Mouse (Mus musculus): ENCODE measurements around the gene Myoc. TPM values are rescaled to one million over a fixed set of nuclear protein-coding genes. Genes with fewer than 3 reads are reported as not detected.

The Myoc gene
- polyA plus RNA-seq, 1 experiment from 2014 or later: not detected

GRCm38 (mm10) chr1:162664826-162665475, 26.0 kb downstream of the Myoc start:
- Histone ChIP-seq H3K27me3 (ENCODE audit: insufficient read depth, poor library complexity, severe bottlenecking) (no peaks in the 10 kb centered on the region), H3K4me1 (0 out of 2 replicates have a peak, but pooled peaks cover 5% of the 10 kb centered on the region), H3K36me3 (peaks cover 5% of the 10 kb centered on the region; the same call in 1 of the 2 replicates), H3K9me3 (no peaks in the 10 kb centered on the region), H3K27ac (peak overlapping the region; percentile 73), H3K4me3 (peak overlapping the region; percentile 57)
- WGBS: 14% methylated on average over 10 of the region's 10 CpGs
- DNase-seq (ENCODE audit: low spot score): peak; percentile 91

GRCm38 (mm10) chr1:162665486-162666174, 26.7 kb downstream of the Myoc start:
- Histone ChIP-seq H3K4me1 (0 out of 2 replicates have a peak, but pooled peaks cover 5% of the 10 kb centered on the region), H3K9me3 (no peaks in the 10 kb centered on the region), H3K36me3 (peaks cover 11% of the 10 kb centered on the region; the same call in 1 of the 2 replicates), H3K27ac (peak overlapping the region; percentile 73), H3K27me3 (ENCODE audit: insufficient read depth, poor library complexity, severe bottlenecking) (no peaks in the 10 kb centered on the region), H3K4me3 (peak overlapping the region; percentile 57)
- WGBS: 3% methylated on average over 11 of the region's 11 CpGs
- DNase-seq (ENCODE audit: low spot score): peak; percentile 83

GRCm38 (mm10) chr1:162693721-162694120, 54.8 kb downstream of the Myoc start:
- H3K4me3 ChIP-seq: no peak overlapping the region
- no peak overlapping the region for H3K27ac ChIP-seq
- WGBS: 93% methylated on average over 2 of the region's 2 CpGs
- no peaks in the 10 kb centered on the region for H3K9me3 ChIP-seq
- H3K36me3 ChIP-seq: peaks cover 91% of the 10 kb centered on the region
- no peak for DNase-seq (ENCODE audit: low spot score)
- no peaks in the 10 kb centered on the region for H3K27me3 ChIP-seq (ENCODE audit: insufficient read depth, poor library complexity, severe bottlenecking)
- H3K4me1 ChIP-seq: no peaks in the 10 kb centered on the region

GRCm38 (mm10) chr1:162697866-162698265, 58.9 kb downstream of the Myoc start:
- H3K27me3 ChIP-seq (ENCODE audit: insufficient read depth, poor library complexity, severe bottlenecking): no peaks in the 10 kb centered on the region
- DNase-seq (ENCODE audit: low spot score): no peak
- H3K9me3 ChIP-seq: no peaks in the 10 kb centered on the region
- H3K4me1 ChIP-seq: no peaks in the 10 kb centered on the region
- H3K36me3 ChIP-seq: peaks cover 89% of the 10 kb centered on the region
- no peak overlapping the region for H3K4me3 ChIP-seq
- whole genome bisulfite sequencing: 95% methylated on average over 6 of the region's 6 CpGs
- no peak overlapping the region for H3K27ac ChIP-seq

Small RNAs within 50 kb of the gene (microRNA-seq; reads per million reads assigned to microRNA genes)
- not detected for gene Gm27616

Other genes with a start within 250 kb of the Myoc start
- gene Dnm3, start 161.1 kb upstream of the Myoc start, polyA plus RNA-seq (2016; fragmentation: Nextera tagmentation; extraction: Ambion mirVana): 1.2 and 3.6 TPM in 2 replicates
- 17.6 and 22.2 TPM in 2 replicates for gene Mettl13, start 90.6 kb upstream of the Myoc start, polyA plus RNA-seq (2016; fragmentation: Nextera tagmentation; extraction: Ambion mirVana)
- gene Vamp4, start 68.6 kb upstream of the Myoc start, polyA plus RNA-seq (2016; fragmentation: Nextera tagmentation; extraction: Ambion mirVana): 33.9 and 39.1 TPM in 2 replicates
- not detected in 2 replicates for gene Myocos, start 19.1 kb downstream of the Myoc start, polyA plus RNA-seq (2016; fragmentation: Nextera tagmentation; extraction: Ambion mirVana)
- gene Prrc2c, start 101.4 kb downstream of the Myoc start, polyA plus RNA-seq (2016; fragmentation: Nextera tagmentation; extraction: Ambion mirVana): 89.0 and 100 TPM in 2 replicates
- gene Fmo4, start 174.8 kb downstream of the Myoc start, polyA plus RNA-seq (2016; fragmentation: Nextera tagmentation; extraction: Ambion mirVana): 0.08 TPM in 1 of 2 replicates, not detected in the other
- gene Fmo1, start 227.5 kb downstream of the Myoc start, polyA plus RNA-seq (2016; fragmentation: Nextera tagmentation; extraction: Ambion mirVana): 1.7 and 2.8 TPM in 2 replicates

Data from heart, embryonic 10.5 days (tissue).